ENCODE assay signal across 14 mouse cellular contexts in the genomic region with DNA sequence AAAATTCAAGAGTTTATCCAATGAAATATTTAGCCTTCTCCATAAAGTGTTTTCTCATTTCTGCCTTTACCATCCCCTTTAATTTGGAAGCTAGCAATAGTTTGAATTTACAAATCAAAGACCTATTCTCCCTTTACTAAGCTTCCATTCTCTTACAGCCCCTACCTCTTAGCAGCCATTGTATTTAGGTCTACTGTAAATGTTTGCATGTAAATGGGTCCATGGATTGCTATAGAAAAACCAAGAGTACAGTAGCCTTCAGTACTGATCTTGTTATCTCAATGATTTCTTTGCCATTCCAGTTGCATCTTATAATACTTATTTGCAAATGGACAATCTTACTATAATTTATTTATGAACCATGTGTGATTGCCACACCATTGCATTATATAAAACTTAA.
DNase-seq lines count a peak whose midpoint lies in the region.
"Had no signal": no experiment of that assay in that cellular context is flagged by ENCODE, and none has a peak within 500 bp of the region (broad histone marks: within the 10 kb centered on the region; RNA-seq: fewer than 3 reads in every experiment).

No protein-coding gene starts in this region.

- peak; percentile 9 for DNase-seq in R1 (ENCODE audit: low read depth, low spot score)
- DNase-seq in urinary bladder, postnatal 25 days (ENCODE audit: low spot score) = no peak
- DNase-seq: adrenal gland, adult 2 months; adrenal gland, adult 8-10 months; adrenal gland, postnatal 10 days; adrenal gland, postnatal 14 days; adrenal gland, postnatal 25 days; adrenal gland, postnatal 36 days; B cell, adult 2 months; cerebellum, adult 11 months; cerebellum, adult 11-12 months; cerebellum, adult 18-20 months; cerebellum, adult 2 months; cerebellum, adult 8-10 months had no signal
